Mouse (Mus musculus) liver, adult 2 months (tissue): Measurements from ENCODE around the gene Tmem131. TPM values are rescaled to one million over a fixed set of nuclear protein-coding genes. Genes with fewer than 3 reads are reported as not detected.

Experiments used
- DNase-seq: peaks from one replicate; pipeline ENCODE4 v3.0.0-alpha.2; 2011; ENCODE audit warnings: low read depth, low spot score; ENCODE audit errors: extremely low read depth
- H3K27ac ChIP-seq: fragments of 200-500 bp; replicated peaks from 2 replicates; pipeline ENCODE4 v1.5.1; 2012; ENCODE audit warnings: low read depth, mild to moderate bottlenecking, control low read depth, inconsistent platforms, low read length; ENCODE audit not compliant: insufficient read depth
- H3K27me3 ChIP-seq: fragments of 200-500 bp; 2 replicates; pipeline ENCODE4 v1.6.1; 2012; ENCODE audit warnings: mild to moderate bottlenecking, moderate library complexity, low read length, inconsistent platforms; ENCODE audit not compliant: control insufficient read depth, insufficient read depth
- H3K36me3 ChIP-seq: fragments of 200-500 bp; 2 replicates; pipeline ENCODE4 v1.6.1; 2012; ENCODE audit warnings: low read length, inconsistent platforms; ENCODE audit not compliant: control insufficient read depth, insufficient read depth
- H3K4me1 ChIP-seq: fragments of 200-500 bp; 2 replicates; pipeline ENCODE4 v1.6.1; 2011; ENCODE audit warnings: low read length; ENCODE audit not compliant: control insufficient read depth, insufficient read depth
- H3K4me3 ChIP-seq: fragments of 200-500 bp; 2 replicates; pipeline ENCODE4 v1.5.1; 2011; ENCODE audit warnings: low read depth, mild to moderate bottlenecking, control low read depth, low read length, moderate library complexity; ENCODE audit not compliant: insufficient read depth
- H3K79me2 ChIP-seq: fragments of 200-500 bp; 2 replicates; pipeline ENCODE4 v1.6.1; 2012; ENCODE audit warnings: inconsistent platforms, mild to moderate bottlenecking, low read length, moderate library complexity; ENCODE audit not compliant: control insufficient read depth, insufficient read depth
- H3K9ac ChIP-seq: fragments of 200-500 bp; 2 replicates; pipeline ENCODE4 v1.6.1; 2012; ENCODE audit warnings: low read depth, mild to moderate bottlenecking, control low read depth, inconsistent platforms, low read length
- CTCF ChIP-seq: fragments of 200-500 bp; IDR thresholded peaks from 2 replicates; pipeline ENCODE4 v1.5.1; 2011; ENCODE audit warnings: low read depth, low read length, control low read depth
- POLR2A ChIP-seq: fragments of 200-500 bp; IDR thresholded peaks from 2 replicates; pipeline ENCODE4 v1.6.1; 2011; ENCODE audit warnings: low read length, control low read depth; ENCODE audit not compliant: insufficient read depth; ENCODE audit errors: extremely low read depth
- WGBS: fragments of 180-500 bp; shearing (Covaris S2); methylation state at CpG from one replicate; pipeline ENCODE4 v1.1.7; 2018; 5-methylcytosine and 5-hydroxymethylcytosine counted together
- polyA plus RNA-seq: library from polyadenylated mRNA; depleted of rRNA; stranded (reverse); fragments of >200 nt; gene quantifications from 2 replicates; pipeline ENCODE4 v1.2.3, GENCODE M21; 2012; rRNA removed
- total RNA-seq: library from RNA; depleted of rRNA; stranded (reverse); fragments of >200 nt; gene quantifications from 2 replicates; pipeline ENCODE4 v1.2.3, GENCODE M21; 2014; rRNA removed

Tmem131 gene
- total and polyA plus RNA-seq, 2 experiments: 6.3 to 10.2 TPM

GRCm38 (mm10) chr1:36745661-36746060 is 197.8 kb downstream of the Tmem131 start:
- no peak overlapping the region for H3K9ac ChIP-seq
- H3K4me3 ChIP-seq: no peak overlapping the region
- no peaks in the 10 kb centered on the region for H3K4me1 ChIP-seq
- no peak for TF ChIP-seq CTCF
- DNase-seq: no peak
- no peaks in the 10 kb centered on the region for H3K79me2 ChIP-seq
- WGBS: 70% methylated on average over 4 of the region's 4 CpGs
- no peaks in the 10 kb centered on the region for H3K27me3 ChIP-seq
- H3K36me3 ChIP-seq: no peaks in the 10 kb centered on the region
- H3K27ac ChIP-seq: no peak overlapping the region

- Histone ChIP-seq H3K27ac (no peak overlapping the region), H3K4me3 (no peak overlapping the region), H3K36me3 (no peaks in the 10 kb centered on the region), H3K4me1 (no peaks in the 10 kb centered on the region), H3K9ac (no peak overlapping the region), H3K79me2 (no peaks in the 10 kb centered on the region), H3K27me3 (no peaks in the 10 kb centered on the region; the same call in 1 of the 2 replicates)
- peak; percentile 31 for DNase-seq
- 28% methylated on average over 17 of the region's 17 CpGs for WGBS
- TF ChIP-seq CTCF: peak; percentile 82
- TF ChIP-seq POLR2A: no peak
Observed at GRCm38 (mm10) chr1:36744268-36744944, 199.1 kb downstream of the Tmem131 start.

GRCm38 (mm10) chr1:36743046-36743445 is 200.4 kb downstream of the Tmem131 start:
- no peaks in the 10 kb centered on the region for H3K4me1 ChIP-seq
- H3K27ac ChIP-seq: no peak overlapping the region
- WGBS: 69% methylated on average over 9 of the region's 9 CpGs
- no peak overlapping the region for H3K9ac ChIP-seq
- H3K27me3 ChIP-seq: no peaks in the 10 kb centered on the region; the same call in 1 of the 2 replicates
- DNase-seq: no peak
- H3K36me3 ChIP-seq: no peaks in the 10 kb centered on the region
- H3K79me2 ChIP-seq: no peaks in the 10 kb centered on the region
- TF ChIP-seq CTCF (no peak), POLR2A (no peak)
- H3K4me3 ChIP-seq: no peak overlapping the region

Other genes with a start within 250 kb of the Tmem131 start
- gene 4933424G06Rik, start 233.5 kb downstream of the Tmem131 start, total RNA-seq: not detected in 2 replicates
- gene 4933424G06Rik, start 233.5 kb downstream of the Tmem131 start, polyA plus RNA-seq: not detected in 2 replicates
- 34.9 and 38.5 TPM in 2 replicates for gene Actr1b, start 229.2 kb downstream of the Tmem131 start, total RNA-seq
- 62.6 and 71.3 TPM in 2 replicates for gene Actr1b, start 229.2 kb downstream of the Tmem131 start, polyA plus RNA-seq
- 14.8 and 15.2 TPM in 2 replicates for gene Zap70, start 181.9 kb downstream of the Tmem131 start, total RNA-seq
- gene Zap70, start 181.9 kb downstream of the Tmem131 start, polyA plus RNA-seq: 18.1 and 24.4 TPM in 2 replicates
- 0.37 and 1.0 TPM in 2 replicates for gene Vwa3b, start 82.9 kb upstream of the Tmem131 start, total RNA-seq
- gene Vwa3b, start 82.9 kb upstream of the Tmem131 start, polyA plus RNA-seq: 0.40 and 0.46 TPM in 2 replicates